Mouse (Mus musculus): Measurements from ENCODE around the gene Foxred1.

Foxred1 gene

DNA sequence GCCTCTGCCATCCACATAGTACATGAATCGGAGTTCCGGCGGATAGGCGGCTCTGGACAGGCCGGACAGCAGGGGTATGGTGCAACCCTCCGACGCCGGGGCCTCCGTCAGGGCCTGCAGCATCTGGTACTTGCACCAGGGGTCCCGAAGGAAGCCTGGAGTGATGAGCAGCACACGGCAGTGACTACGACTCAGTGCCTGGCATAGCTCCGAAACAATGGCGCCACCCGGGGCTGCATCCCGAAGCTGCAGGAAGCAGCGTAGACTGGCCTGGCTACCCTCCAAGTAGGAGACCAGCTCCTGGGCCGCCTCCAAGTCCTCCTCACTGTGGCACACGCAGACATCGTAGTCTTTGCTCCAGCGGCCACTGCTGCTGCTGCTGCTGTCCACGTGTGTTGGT is 22.2 kb downstream of the Foxred1 start:
- DNase-seq = peak; percentile 76

DNA sequence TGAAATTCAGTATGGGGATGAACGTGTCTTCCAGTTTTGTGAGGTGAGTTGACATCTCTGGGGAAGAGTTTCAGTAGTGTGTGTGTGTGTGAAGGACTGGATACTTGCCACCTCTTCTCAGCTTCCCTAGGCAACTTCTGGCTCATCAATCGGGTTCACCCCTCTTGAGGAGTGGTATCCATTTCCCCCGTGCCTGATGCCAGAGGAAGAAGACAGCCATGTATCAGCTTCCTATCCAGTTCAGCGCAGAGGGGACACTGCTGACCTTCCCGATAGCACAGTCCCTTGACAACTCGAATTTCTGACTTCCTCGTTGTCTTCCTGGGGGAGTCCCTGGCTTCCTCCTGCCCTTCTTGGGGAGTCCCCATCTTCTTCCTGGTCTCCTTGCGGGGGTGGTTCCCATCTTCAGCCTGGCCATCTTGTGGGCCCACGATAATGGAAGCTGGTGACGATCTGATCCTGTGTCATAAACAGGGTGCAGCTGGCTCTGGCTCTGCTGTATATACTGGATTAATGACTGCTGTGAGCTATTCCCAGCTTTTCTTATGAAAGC is 23.4 kb downstream of the Foxred1 start:
- DNase-seq = peak; percentile 31

DNA sequence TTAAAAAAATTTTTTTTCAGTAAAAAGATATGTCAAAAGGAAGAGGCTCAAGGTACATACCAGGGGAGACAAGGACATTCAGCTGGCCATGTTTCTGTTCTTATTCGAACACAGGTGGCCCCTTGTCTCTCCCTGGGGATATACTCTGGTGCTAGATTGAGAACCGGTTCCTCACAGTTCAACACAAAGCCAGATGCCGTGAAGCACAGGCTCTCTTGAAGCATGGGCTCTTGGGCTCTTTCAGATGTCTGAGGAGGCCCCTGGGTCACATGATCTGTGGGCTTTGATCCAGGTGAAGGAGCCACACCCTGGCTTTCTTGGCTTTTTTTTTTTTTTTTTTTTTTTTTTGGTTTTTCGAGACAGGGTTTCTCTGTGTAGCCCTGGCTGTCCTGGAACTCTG is 24.4 kb downstream of the Foxred1 start:
- DNase-seq = no peak

DNA sequence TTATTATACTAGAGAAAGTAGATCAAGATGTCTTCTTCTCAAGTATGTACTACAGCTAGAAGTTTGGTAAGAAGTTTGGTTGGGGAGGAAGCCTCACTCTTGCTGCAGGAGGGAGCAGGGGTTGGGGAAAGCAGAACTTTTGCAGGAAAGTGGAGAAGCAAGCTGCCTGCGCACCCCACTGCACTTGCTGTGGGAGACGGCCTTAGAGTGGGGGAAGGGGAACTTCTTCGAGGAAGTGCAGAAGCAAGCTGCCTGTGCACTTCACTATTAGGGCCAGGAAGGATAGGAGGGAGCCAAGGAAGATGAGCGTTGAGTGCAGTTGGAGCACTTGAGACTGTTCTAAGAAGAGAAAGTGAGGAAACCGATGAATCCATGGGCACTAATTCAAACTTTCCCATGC is 27.5 kb downstream of the Foxred1 start:
- no peak for DNase-seq

GRCm38 (mm10) chr9:35182832-35183231 is 28.0 kb downstream of the Foxred1 start:
- no peak for DNase-seq

- DNase-seq = no peak
These were observed 34.7 kb downstream of the Foxred1 start for GRCm38 (mm10) chr9:35176124-35176659.

DNA sequence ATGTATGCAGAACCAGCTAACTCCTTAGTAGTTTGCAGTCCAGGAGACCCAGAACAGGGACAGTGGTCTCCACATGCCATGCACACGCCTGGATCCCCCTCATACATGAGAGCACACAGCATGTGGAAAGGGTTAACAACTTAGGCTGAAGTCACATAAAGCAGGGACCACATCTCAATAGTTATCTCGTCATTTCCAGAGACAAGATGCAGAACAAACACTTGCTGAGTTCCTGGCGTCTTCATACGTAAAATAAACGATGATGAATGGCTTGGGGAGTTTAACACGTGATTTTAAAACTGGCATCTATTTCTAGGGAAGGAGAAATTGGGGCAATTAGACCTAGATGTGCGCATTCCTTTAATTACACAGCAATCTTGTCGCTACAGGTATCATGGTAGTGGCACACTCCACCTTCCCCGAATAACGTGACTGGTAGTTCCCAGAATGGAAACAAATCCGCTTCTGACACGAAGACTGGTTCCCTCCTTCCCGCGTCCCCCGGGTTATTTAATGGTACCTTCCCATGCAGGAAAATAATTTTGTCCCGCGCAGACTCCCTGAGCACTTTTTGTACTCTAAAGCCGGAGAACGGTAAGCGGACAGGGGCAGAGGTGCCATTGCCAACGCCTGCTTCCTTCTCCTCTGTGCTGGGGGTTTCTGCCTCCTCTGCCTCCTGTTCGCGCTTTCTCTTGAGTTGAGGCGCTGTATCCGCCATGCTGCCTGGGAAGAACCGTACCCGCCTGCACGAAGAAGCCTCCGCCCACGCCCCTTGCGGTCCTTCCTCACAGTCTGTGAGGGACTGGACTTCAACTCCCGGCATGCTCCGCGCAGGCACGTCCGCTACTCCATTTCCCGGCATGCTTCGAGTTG is 35.4 kb downstream of the Foxred1 start, which contains the start of gene Dcps:
TSS of gene Dcps (minus strand) at position 811 of the 873 bp plus-strand sequence.
- peak; percentile 97 for DNase-seq

DNA sequence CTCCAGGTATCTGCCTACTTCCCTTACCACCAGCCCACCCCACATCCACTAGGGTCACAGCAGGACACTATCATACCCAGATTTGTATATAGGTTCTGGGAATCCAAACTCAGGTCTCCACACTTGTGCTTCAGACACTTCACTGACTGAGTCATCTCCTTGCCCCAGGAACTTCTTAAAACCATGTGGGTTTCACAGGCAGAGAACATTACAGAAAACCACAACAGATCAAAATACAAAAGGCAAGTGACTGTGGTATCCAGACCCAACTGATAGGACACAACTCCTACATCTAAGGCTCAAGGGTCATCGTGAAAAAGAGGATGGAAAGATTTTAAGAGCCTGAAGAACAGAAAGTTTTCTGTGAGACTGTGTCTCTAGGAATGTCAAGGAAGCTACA is 37.5 kb downstream of the Foxred1 start:
- DNase-seq = no peak

- DNase-seq = no peak
These were observed 40.8 kb downstream of the Foxred1 start for GRCm38 (mm10) chr9:35170071-35170470.

DNA sequence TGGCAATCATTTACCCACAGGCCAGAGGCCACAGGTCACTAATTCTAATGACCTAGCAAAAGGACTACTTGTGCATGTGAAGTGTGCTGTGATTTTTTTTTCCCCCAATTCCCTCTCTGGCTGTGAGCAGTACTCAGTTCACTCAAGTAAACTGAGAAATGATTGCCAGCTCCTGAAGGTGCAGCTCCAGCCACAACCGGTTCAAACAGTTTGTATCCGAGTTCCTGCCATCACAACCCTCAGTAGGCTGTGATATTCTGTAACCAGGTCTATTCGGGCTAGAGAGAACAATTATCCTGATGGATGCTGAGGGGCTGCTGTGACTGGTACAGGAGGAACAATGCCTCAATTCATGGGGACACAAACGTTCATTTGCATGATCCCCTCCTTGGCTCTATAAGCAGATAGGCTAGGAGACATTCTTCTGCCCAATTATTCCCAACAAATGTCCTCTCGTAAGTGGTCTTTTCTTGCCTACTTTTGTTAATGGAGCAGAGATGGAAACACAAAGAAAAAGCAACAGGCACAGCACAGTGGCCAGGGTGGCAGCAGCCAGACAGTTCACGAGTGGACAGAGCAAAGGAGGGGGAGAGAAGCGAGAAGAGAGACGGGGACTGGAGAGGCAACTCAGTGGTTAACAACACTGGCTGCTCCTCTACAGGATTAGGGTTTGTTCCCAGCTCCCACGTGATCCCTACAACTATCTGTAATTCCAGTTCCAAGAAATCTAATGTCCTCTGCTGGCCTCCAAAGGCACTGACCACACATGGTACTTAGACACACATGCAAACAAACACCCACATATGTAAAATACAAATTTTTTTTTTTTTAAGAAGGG is 43.8 kb downstream of the Foxred1 start:
- DNase-seq = no peak

GRCm38 (mm10) chr9:35166144-35166797 is 44.6 kb downstream of the Foxred1 start:
- DNase-seq = peak; percentile 65

- no peak for DNase-seq
These were observed 46.5 kb downstream of the Foxred1 start for GRCm38 (mm10) chr9:35164142-35164874.

GRCm38 (mm10) chr9:35163011-35163690 is 47.7 kb downstream of the Foxred1 start:
- DNase-seq = peak; percentile 73

DNA sequence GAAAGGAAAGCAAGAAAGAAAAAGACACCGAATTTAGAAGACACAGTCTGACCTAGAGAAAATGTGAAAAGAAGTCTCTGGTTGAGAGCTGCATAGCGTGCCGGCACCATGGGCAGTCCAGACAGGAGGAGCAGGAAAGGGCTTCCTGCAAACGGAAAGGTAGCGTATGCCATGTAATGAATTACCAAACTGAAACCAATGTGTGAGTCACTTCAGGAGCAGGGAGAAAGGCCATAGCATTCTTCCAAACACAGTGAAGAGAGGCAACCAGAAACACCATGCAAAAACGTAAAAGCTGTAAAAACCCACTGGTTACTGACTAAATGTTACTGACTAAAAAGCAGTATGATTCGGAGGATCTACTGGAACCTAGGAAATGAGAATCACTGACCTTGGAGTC is 49.1 kb downstream of the Foxred1 start:
- no peak for DNase-seq

- DNase-seq = no peak
These were observed 50.2 kb downstream of the Foxred1 start for GRCm38 (mm10) chr9:35160662-35161061.

- DNase-seq = no peak
These were observed 52.4 kb downstream of the Foxred1 start for GRCm38 (mm10) chr9:35158477-35158876.

DNA sequence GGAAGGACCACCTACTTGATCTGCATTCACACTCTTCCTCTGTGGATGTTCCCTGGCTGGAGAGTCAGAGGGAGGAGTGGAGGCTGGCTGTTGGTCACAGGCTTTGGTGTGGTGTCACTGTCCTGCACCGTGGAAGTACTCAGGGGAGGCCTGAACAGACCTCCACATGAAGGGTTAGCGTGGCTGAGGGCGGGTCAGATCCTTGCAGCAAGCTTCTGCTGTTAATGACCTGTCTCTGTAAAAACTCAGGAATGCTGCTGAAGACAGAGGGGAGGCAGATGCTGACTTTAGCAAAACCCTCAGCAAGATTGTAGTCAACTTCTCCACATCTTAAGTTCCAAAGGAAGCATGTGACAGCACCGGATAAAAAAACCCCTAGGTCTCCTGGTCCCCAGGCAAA is 54.0 kb downstream of the Foxred1 start:
- peak; percentile 46 for DNase-seq

DNA sequence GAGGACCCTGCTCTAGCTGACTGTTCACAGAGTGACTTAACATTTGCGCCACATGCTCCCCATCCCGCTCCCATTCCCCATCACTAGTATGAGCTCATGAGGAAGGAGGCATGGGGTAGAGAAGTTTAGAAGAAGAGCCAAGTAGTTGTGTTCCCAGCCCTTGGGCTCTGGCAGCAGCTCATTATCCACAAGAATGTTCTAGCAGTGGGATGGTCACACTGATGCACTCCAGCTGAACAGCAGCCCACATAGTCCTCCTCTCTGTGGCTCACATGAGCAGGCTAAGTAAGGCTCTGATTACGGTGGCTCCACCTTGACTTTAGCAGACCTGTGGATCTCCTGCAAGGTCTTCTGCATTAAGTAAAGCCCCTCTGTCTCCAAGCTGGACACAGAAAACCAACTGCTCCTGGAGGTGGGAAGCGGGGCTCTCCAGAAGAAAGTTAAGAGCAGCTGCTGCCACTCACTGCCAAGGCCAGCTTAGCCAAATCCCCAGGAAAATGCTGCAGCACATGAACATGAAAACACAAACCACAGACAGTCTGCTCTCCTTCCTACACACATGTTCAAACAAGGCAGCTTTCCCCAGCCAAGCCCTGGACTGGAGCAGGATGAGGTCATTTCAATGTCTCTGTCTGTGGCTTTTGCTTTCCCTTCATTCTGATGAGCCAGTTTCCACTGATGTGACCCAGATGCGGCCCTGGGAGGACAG is 54.7 kb downstream of the Foxred1 start:
- peak; percentile 80 for DNase-seq
